Mouse (Mus musculus): ENCODE data around the gene Gtf2a2. TPM values are rescaled to one million over a fixed set of nuclear protein-coding genes. Genes with fewer than 3 reads are reported as not detected.

The Gtf2a2 gene
- 10 to 100 TPM; 55.0 to 61.3 TPM for total RNA-seq (2021)

- peak; percentile 91 to 93 for DNase-seq (ENCODE audit: low spot score in 2 of 2)
- intact Hi-C loops (cut with DNase I), result loop anchor here (2.0 to 10.0 kb wide), 3 partner anchors 24 to 490 kb away; partner anchors contain the start of genes Bnip2 and Rnf111
These were observed at the start of gene Gtf2a2 for GRCm38 (mm10) chr9:70012408-70012901. Gene Gtf2a2, plus strand, starts transcription at chr9:70012550.

GRCm38 (mm10) chr9:69964370-69964769 lies 48.0 kb upstream of the Gtf2a2 start:
- peak; percentile 2 to 41 for DNase-seq (ENCODE audit: low spot score in 2 of 2)
- intact Hi-C loops (cut with DNase I), result no loop called here

DNA sequence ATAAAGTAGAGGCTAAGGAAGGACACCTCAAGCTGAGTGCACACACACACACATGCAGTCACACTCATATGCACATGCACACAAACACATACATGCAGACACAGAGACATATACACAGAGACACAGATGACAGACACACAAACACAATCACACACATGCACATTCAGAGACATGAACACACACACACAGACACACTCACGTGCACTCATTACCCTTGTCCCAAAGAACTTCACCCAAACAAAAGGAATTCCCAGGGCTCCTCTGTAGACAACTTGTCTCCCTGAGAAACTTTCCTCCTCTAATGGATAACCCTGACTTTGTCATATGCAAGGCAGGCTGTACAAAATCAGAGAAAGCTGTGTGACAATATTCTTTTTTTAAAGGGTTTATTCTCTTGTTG lies 26.8 kb upstream of the Gtf2a2 start:
- intact Hi-C loops (cut with DNase I), result loop anchor here (5.0 kb wide), 1 partner anchor 223 kb away; the partner anchor contains the start of gene Foxb1

DNA sequence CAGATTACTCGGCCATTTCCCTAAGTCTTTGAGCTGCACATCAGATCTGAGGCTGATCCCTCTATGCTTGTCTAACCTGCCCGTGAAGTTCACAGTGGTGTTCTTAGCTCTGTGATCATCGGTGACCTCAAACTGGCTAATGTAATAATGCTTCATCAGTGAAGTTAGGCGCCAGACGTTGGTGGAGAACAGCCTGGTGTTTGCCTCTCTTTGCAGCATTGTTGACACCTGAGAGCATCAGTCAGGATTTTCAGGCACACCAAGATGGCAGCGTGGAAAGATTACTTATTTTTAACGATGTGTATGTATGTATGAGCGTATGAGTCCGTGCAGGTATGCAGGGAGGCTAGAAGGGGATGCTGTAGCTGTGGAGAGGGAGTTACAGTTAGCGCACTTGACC lies 26.3 kb upstream of the Gtf2a2 start:
- intact Hi-C loops (cut with DNase I), result loop anchor here (2.0 to 5.0 kb wide), 3 partner anchors 224 to 481 kb away; partner anchors contain the start of gene Foxb1
- DNase-seq (ENCODE audit: low spot score in 2 of 2), result no peak

More for the DNA sequence above, 26.8 kb upstream of the Gtf2a2 start:
- DNase-seq (ENCODE audit: low spot score in 2 of 2), result no peak

DNA sequence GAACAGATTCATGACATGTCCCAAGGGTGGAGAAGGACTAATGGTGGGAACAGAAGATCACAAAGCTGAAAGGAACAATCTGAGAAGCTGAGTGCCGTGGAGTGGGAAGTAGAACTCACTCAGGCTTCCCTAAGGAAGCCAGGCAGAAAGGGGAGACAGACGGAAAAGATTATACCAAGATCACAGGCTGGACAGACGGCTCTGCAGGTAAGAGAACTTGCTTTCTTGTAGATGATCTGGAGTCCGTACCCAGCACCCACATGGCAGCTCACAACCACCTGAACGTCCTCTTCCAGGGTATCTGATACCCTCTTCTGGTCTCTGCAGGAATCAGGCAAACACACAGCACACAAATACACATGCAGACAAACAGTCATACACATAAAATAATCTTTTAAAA lies 25.8 kb upstream of the Gtf2a2 start:
- intact Hi-C loops (cut with DNase I), result loop anchor here (2.0 to 5.0 kb wide), 3 partner anchors 224 to 482 kb away; partner anchors contain the start of gene Foxb1
- no peak for DNase-seq (ENCODE audit: low spot score in 2 of 2)

- intact Hi-C loops (cut with DNase I), result loop anchor here (2.0 to 5.0 kb wide), 3 partner anchors 225 to 483 kb away; partner anchors contain the start of gene Foxb1
- peak; percentile 63 to 80 for DNase-seq (ENCODE audit: low spot score in 2 of 2)
These were observed 24.8 kb upstream of the Gtf2a2 start for GRCm38 (mm10) chr9:69987579-69987978.

DNA sequence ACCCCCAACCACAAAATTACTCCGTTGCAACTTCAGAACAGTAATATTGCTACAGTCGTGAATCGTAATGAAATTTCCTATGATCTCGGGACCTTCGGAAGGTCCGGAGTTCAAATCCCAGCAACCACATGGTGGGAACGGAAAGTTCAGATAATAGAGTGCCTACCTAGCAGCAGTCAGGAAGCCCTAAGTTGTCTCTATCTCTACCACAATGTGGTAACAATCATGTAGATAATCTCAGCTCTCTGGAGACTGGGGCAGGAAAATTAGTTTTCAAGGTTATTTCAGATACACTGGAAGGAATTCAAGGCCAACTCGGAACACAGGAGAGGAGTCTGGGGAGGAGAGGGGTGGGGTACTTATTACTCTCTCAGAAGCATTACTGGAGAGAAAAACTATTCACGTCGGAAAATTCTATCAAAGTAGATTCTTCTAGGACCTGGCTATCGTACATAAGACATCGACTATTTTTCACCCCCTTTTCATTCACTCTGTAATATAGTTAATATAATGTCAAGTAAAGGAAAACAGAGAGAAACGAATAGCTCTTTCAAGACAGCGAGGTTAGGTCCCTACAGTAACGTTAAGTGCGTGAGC lies 23.5 kb upstream of the Gtf2a2 start:
- intact Hi-C loops (cut with DNase I), result loop anchor here (2.0 to 5.0 kb wide), 2 partner anchors 24 to 227 kb away; partner anchors contain the start of genes Foxb1 and Gtf2a2
- DNase-seq (ENCODE audit: low spot score in 2 of 2), result no peak

- DNase-seq (ENCODE audit: low spot score in 2 of 2), result peak; percentile 92 to 95
- intact Hi-C loops (cut with DNase I), result loop anchor here (2.0 to 5.0 kb wide), 2 partner anchors 23 to 227 kb away; partner anchors contain the start of genes Foxb1 and Gtf2a2
These were observed 22.8 kb upstream of the Gtf2a2 start, which contains the start of gene Bnip2 for GRCm38 (mm10) chr9:69989303-69990121. Gene Bnip2, plus strand, starts transcription at chr9:69989466.

DNA sequence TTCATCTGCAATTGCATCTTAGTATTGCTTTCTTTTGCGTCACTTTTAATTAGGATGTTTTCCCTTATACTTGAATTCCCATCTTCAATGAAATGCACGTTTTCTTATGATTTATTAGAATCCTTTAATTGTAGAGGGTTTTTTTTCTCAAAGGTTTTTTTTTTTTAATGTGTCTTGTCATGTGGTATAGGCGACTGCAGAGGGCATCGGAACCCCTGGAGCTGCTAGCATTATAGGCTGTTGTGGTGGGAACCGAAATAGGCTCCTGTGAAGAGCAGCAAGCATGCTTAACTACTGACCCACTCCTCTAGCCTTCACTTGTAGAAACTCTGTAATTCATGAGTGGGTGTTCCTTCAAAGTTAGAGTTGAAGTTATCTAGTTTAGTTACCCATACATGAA lies 22.0 kb upstream of the Gtf2a2 start:
- intact Hi-C loops (cut with DNase I), result no loop called here

DNA sequence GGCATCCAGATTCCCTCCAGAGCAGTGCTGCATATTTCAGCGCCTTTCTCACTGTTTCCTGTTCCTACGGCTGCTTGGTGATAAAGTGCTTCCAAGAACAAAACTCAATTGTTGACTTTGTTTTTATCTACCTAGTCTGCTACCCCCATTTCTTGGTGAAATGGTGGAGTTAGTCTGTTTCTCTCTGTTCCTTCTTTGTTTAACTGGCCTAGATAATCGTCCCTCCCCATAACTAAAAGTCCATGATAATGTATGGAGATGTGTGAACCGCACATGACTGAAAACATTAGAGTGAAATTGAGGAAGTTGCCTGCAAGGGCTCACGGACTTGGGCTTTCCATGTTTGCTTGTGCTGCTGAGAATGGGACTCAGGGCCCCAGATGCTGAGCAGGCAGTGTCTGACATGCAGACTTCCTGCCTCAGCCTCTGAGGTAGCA lies 19.5 kb upstream of the Gtf2a2 start:
- intact Hi-C loops (cut with DNase I), result no loop called here

More for the DNA sequence above, 22.0 kb upstream of the Gtf2a2 start:
- no peak for DNase-seq (ENCODE audit: low spot score in 2 of 2)

DNA sequence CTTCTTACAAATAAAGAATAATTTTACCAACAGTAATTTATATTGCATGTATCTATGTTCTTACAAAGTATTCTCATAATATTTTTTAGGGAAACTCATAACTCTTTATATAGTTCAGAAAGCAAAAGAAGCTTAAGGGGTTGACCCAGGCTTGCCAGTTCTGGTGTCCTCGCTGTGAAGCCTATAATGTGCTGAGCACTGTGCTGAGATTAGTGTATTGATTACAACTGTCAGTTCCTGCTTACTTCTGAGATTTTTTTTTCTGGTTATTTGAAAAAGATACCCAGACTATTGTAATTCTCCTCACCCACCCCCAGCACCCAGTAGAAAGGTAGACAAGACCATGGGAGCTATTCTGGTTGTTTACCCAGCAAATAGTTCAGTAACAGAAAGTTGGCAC lies 18.9 kb upstream of the Gtf2a2 start:
- intact Hi-C loops (cut with DNase I), result no loop called here
- DNase-seq (ENCODE audit: low spot score in 2 of 2), result no peak

More for the DNA sequence above, 19.5 kb upstream of the Gtf2a2 start:
- no peak for DNase-seq (ENCODE audit: low spot score in 2 of 2)

- peak in 1 of 2 experiments; percentile 15 for DNase-seq (ENCODE audit: low spot score in 2 of 2)
- intact Hi-C loops (cut with DNase I), result no loop called here
These were observed 17.8 kb upstream of the Gtf2a2 start for GRCm38 (mm10) chr9:69994547-69994946.

DNA sequence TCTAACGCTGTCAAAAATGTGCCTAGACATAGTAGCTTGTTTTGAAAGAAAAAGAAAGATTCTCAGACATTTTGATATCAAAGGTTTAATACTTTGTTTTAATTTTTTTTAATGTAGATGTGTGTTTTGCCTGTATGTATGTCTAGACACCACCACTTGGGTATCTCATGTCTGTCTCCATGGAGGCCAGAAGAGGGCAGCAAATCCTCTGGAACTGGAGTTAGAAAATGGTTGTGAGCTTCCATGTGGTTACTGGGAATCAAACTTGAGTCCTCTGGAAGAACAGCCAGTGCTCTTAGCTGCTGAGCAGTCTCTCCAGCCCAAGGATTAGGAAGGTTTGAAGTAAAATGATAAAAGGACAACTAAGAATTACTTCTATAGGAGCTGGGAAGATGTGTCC lies 13.0 kb upstream of the Gtf2a2 start:
- intact Hi-C loops (cut with DNase I), result no loop called here
- DNase-seq (ENCODE audit: low spot score in 2 of 2), result no peak

DNA sequence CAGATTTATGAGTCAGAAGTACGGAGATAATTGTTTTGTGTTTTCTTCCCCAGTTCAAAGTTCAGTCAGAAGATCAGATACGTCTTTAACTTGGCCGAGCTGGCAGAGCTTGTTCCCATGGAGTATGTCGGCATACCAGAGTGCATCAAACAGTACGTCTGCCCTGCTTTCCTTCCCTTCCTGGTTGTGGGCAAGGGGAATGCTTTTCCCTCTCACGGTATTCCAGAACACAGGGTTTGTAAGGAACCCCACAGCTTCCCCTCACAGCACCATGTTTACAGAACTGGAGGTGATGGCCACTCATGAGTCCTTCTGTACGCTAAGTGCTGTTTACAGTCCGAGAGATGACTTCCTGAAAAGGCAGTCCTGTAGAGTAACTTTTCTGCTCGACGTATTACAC lies 8.8 kb upstream of the Gtf2a2 start:
- intact Hi-C loops (cut with DNase I), result no loop called here

DNA sequence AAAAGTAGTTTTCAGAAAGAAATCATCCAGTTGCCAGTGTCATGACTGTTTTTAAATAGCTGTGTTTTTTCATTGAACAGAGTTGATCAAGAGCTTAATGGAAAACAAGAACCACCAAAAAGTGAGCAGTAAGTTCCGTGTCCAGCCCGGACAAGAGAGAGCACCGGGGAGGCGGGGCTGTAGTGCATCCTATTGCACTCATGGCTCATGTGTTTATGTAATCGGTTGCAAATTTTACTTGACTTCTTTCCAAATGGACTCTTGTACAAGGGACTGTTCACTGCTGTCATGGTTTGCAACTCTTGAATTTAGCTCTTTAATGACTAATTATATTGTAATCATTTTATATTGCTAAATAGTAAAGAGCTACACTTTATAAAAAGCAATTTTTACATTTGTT lies 5.4 kb upstream of the Gtf2a2 start:
- intact Hi-C loops (cut with DNase I), result no loop called here
- DNase-seq (ENCODE audit: low spot score in 2 of 2), result no peak

More for the DNA sequence above, 8.8 kb upstream of the Gtf2a2 start:
- no peak for DNase-seq (ENCODE audit: low spot score in 2 of 2)

DNA sequence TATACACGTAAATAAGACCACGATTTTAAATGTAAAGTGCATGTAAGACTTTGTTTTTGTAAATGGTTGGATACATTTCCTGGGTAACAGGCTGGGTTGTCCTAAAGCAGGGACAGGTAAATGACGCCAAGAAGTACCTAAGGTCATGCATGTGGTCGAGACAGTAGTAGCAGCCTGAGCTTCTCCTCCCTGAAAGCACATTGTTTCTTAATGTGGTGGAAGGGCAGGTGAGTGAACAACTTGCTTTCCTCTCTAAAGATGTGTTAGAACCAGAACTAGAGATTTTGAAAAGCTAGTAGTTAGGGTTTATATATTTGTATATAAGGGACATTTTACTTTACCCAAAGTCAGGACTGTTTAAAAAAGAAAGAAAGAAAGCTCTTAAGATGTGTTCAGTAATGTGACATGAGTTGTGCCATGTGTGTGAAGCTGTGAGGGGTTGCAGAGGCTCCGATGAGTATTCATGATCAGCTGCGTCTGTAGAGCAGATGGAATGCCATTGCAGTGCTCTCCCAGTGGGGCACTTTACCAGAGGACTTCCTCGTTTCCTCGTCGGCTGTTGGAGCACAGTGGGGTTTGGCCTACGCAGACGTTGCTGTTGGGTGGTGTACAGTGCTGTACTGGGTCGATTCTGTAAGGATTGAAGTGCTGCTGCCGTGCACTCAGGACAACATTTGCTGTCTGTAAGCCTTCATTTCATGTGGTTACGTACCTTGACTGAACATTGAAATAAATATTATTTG lies 4.7 kb upstream of the Gtf2a2 start:
- intact Hi-C loops (cut with DNase I), result no loop called here
- no peak for DNase-seq (ENCODE audit: low spot score in 2 of 2)

DNA sequence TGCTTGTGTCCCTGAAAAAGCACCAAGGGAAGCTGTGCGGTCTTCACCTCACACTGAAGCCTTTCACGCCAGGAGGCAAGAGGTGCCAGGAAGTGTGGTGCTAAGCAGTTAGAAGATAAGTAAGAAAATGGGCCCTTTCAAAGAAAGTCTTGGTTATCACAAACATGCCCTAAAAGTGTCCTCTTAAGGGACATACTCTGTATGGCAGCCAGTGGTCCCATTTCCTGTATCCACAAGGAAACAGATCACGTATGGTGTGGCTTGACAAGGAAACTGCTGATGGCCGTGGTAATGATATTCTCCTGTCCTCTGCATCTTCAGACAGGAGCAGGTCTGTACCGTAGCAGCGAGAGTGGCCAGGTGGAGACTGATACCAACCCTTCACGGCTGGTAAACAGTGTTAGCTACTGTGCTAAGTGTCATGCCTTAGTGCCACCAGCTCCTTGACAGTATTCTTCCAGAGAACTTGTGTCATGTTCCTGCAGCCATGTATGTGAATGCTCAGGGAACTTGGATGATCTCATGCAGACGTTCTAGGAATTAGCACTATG lies 2.5 kb upstream of the Gtf2a2 start:
- no peak for DNase-seq (ENCODE audit: low spot score in 2 of 2)
- intact Hi-C loops (cut with DNase I), result loop anchor here (5.0 to 10.0 kb wide), 2 partner anchors 385 to 492 kb away; partner anchors contain the start of gene Rnf111

DNA sequence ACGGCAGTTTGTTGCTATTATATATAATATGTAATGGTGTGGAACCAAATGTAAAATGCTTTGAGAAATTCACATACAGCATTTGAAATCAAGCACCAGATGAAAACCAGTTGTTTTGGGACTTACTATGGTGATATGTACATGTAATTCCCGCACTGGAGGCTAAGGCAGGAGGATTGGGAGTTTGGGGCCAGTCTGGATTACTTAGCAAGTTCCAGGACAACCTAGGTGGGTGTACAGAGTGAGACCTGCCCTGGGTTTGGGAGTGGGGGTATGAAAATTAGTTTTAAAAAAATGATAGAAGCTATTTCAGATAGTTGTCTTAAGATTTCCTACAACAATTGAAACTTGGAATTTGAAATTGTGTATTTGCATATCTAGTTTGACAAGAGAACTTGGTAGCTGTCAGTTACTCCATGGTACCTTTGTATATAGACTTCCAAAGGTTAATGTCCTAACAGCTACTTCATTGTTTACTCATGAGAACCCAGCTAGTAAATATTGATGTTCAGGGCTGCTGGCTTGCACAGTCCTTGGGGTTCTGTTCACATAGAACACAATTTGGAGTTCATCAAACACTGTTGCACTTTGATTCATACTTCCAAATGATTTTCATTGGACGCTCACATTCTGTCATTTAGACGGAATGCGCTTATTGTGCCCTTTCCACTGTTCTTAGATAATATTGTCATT lies 1.4 kb upstream of the Gtf2a2 start:
- intact Hi-C loops (cut with DNase I), result loop anchor here (5.0 to 10.0 kb wide), 2 partner anchors 384 to 491 kb away; partner anchors contain the start of gene Rnf111

More for the DNA sequence above, 1.4 kb upstream of the Gtf2a2 start:
- DNase-seq (ENCODE audit: low spot score in 2 of 2), result no peak
